Mouse (Mus musculus) limb, embryonic 13.5 days (tissue): ENCODE data around the gene Bmp8a. TPM values are rescaled to one million over a fixed set of nuclear protein-coding genes. Genes with fewer than 3 reads are reported as not detected.
"Not testable (repeated sequence)": the region's sequence is repeated elsewhere in the genome, so short reads cannot be mapped to it uniquely, and the experiment has no call there.

ENCODE experiments used
- ATAC-seq: fragments of 200-750 bp; cut with Nextera tagmentation; 2 replicates; pipeline ENCODE4 v1.8.0; 2017; ENCODE audit warnings: low read depth, moderate number of reproducible peaks, moderate TSS enrichment; ENCODE audit not compliant: low FRiP score
- H3K27ac ChIP-seq: fragments of 300-500 bp; sonication (generic); 2 replicates; pipeline ENCODE4 v1.5.1; 2015; ENCODE audit warnings: inconsistent platforms, mild to moderate bottlenecking, moderate library complexity
- H3K27me3 ChIP-seq: fragments of 300-500 bp; sonication (generic); 2 replicates; pipeline ENCODE4 v1.6.1; 2015; ENCODE audit warnings: mild to moderate bottlenecking, inconsistent platforms
- H3K36me3 ChIP-seq: fragments of 300-500 bp; sonication (generic); 2 replicates; pipeline ENCODE4 v1.6.1; 2015; ENCODE audit warnings: inconsistent platforms, mild to moderate bottlenecking, moderate library complexity
- H3K4me1 ChIP-seq: fragments of 300-500 bp; sonication (generic); 2 replicates; pipeline ENCODE4 v1.6.1; 2015; ENCODE audit warnings: inconsistent platforms
- H3K4me2 ChIP-seq: fragments of 300-500 bp; sonication (generic); replicated peaks from 2 replicates; pipeline ENCODE4 v1.6.1; 2015; ENCODE audit warnings: inconsistent platforms, mild to moderate bottlenecking, moderate library complexity
- H3K4me3 ChIP-seq: fragments of 300-500 bp; sonication (generic); 2 replicates; pipeline ENCODE4 v1.5.1; 2015; ENCODE audit warnings: moderate library complexity, mild to moderate bottlenecking, inconsistent platforms
- H3K9ac ChIP-seq: fragments of 300-500 bp; sonication (generic); 2 replicates; pipeline ENCODE4 v1.6.1; 2015; ENCODE audit warnings: mild to moderate bottlenecking, inconsistent platforms
- H3K9me3 ChIP-seq: fragments of 300-500 bp; sonication (generic); 2 replicates; pipeline ENCODE4 v1.6.1; 2016; ENCODE audit warnings: inconsistent platforms
- WGBS: fragments of 180-500 bp; shearing (Covaris S2); methylation state at CpG from one replicate; pipeline ENCODE4 v1.1.7; 2015; 5-methylcytosine and 5-hydroxymethylcytosine counted together
- polyA plus RNA-seq: library from polyadenylated mRNA; unstranded; fragments of >200 nt; fragmentation: Nextera tagmentation; extraction: Ambion mirVana; gene quantifications from 2 replicates; pipeline ENCODE4 v1.2.1, GENCODE M21; 2015

Bmp8a gene
- polyA plus RNA-seq, 1 experiment from 2014 or later = 0.92 TPM

GRCm38 (mm10) chr4:123282915-123283674 is 60.0 kb downstream of the Bmp8a start:
- peak; percentile 80 for ATAC-seq

GRCm38 (mm10) chr4:123282500-123282899 is 60.6 kb downstream of the Bmp8a start:
- peaks cover 24% of the 10 kb centered on the region for H3K36me3 ChIP-seq
- H3K27me3 ChIP-seq = no peaks in the 10 kb centered on the region
- peak overlapping the region; percentile 62 for H3K4me3 ChIP-seq
- ATAC-seq = peak; percentile 95
- H3K27ac ChIP-seq = peak overlapping the region; percentile 33; the same call in 1 of the 2 replicates
- peaks cover 27% of the 10 kb centered on the region for H3K4me1 ChIP-seq
- H3K9me3 ChIP-seq = no peaks in the 10 kb centered on the region
- H3K9ac ChIP-seq = peak overlapping the region; percentile 75
- WGBS = under 1% methylated on average over 25 of the region's 25 CpGs
- peak overlapping the region; percentile 84 for H3K4me2 ChIP-seq

More at GRCm38 (mm10) chr4:123282915-123283674, 60.0 kb downstream of the Bmp8a start:
- H3K4me2 ChIP-seq = peak overlapping the region; percentile 84
- not testable (repeated sequence) for H3K27me3 ChIP-seq, H3K9me3 ChIP-seq, H3K27ac ChIP-seq
- H3K4me3 ChIP-seq = peak overlapping the region; percentile 62
- WGBS = 1% methylated on average over 47 of the region's 55 CpGs
- peak overlapping the region; percentile 75 for H3K9ac ChIP-seq
- peaks cover 30% of the 10 kb centered on the region for H3K36me3 ChIP-seq
- peaks cover 27% of the 10 kb centered on the region for H3K4me1 ChIP-seq

- Histone ChIP-seq H3K27me3 (no peaks in the 10 kb centered on the region), H3K9me3 (no peaks in the 10 kb centered on the region), H3K4me1 (peaks cover 14% of the 10 kb centered on the region), H3K4me2 (no peak overlapping the region), H3K27ac (no peak overlapping the region), H3K36me3 (peaks cover 2% of the 10 kb centered on the region; the same call in 1 of the 2 replicates), H3K9ac (no peak overlapping the region), H3K4me3 (no peak overlapping the region)
- 71% methylated on average over 3 of the region's 3 CpGs for WGBS
- no peak for ATAC-seq
These were observed 62.9 kb downstream of the Bmp8a start for GRCm38 (mm10) chr4:123280117-123280516.

DNA sequence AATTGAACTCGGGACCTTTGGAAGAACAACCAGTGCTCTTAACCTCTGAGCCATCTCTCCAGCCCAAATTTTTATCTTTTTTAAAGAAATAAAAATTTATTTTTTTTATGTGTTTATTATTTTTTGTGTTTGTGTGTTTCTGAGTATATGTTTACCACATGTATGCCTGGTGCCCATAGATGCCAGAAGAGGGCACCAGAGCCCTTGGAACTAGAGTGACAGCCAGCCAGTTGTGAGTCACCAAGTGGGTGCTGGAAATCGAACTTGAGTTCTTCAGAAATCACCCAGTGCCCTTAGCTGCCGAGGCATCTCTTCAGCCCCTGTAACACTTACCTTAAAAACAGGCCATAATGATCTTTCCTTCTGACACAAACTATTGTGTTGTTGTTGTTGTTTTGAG is 72.0 kb downstream of the Bmp8a start:
- Histone ChIP-seq H3K27ac (no peak overlapping the region), H3K9ac (no peak overlapping the region), H3K4me1 (no peaks in the 10 kb centered on the region), H3K36me3 (no peaks in the 10 kb centered on the region), H3K27me3 (no peaks in the 10 kb centered on the region), H3K4me3 (no peak overlapping the region), H3K9me3 (no peaks in the 10 kb centered on the region), H3K4me2 (no peak overlapping the region)
- WGBS = 83% methylated on average over 3 of the region's 3 CpGs
- no peak for ATAC-seq

Other genes with a start within 250 kb of the Bmp8a start
- gene Bmp8b, start 238.1 kb downstream of the Bmp8a start, polyA plus RNA-seq = 0.28 and 0.89 TPM in 2 replicates
- 0.10 TPM in 1 of 2 replicates, not detected in the other for gene Oxct2b, start 227.0 kb downstream of the Bmp8a start, polyA plus RNA-seq
- 103 TPM in 2 replicates for gene Ppie, start 203.3 kb downstream of the Bmp8a start, polyA plus RNA-seq
- gene Hpcal4, start 160.0 kb downstream of the Bmp8a start, polyA plus RNA-seq = 0.59 and 0.76 TPM in 2 replicates
- gene Nt5c1a, start 141.7 kb downstream of the Bmp8a start, polyA plus RNA-seq = not detected in 2 replicates
- gene Heyl, start 109.7 kb downstream of the Bmp8a start, polyA plus RNA-seq = 5.7 and 6.5 TPM in 2 replicates
- gene Pabpc4, start 80.9 kb downstream of the Bmp8a start, polyA plus RNA-seq = 43.9 and 45.8 TPM in 2 replicates
- gene Oxct2a, start 19.6 kb downstream of the Bmp8a start, polyA plus RNA-seq = not detected in 2 replicates